Mouse (Mus musculus) heart, embryonic 11.5 days (tissue): Measurements from ENCODE around the gene Nid2. TPM values are rescaled to one million over a fixed set of nuclear protein-coding genes. Genes with fewer than 3 reads are reported as not detected.

Source experiments
- ATAC-seq: fragments of 200-750 bp; cut with Nextera tagmentation; replicated peaks from 2 replicates; pipeline ENCODE4 v1.8.0; 2017; ENCODE audit warnings: moderate library complexity; ENCODE audit not compliant: insufficient number of reproducible peaks, low FRiP score, low TSS enrichment
- H3K27ac ChIP-seq: fragments of 300-500 bp; sonication (generic); 2 replicates; pipeline ENCODE4 v1.5.1; 2014; ENCODE audit warnings: mild to moderate bottlenecking, low read depth, low read length
- H3K27me3 ChIP-seq: fragments of 300-500 bp; sonication (generic); 2 replicates; pipeline ENCODE4 v1.6.1; 2014; ENCODE audit warnings: mild to moderate bottlenecking, low read length, mixed read lengths; ENCODE audit not compliant: control insufficient read depth, insufficient read depth
- H3K36me3 ChIP-seq: fragments of 300-500 bp; sonication (generic); 2 replicates; pipeline ENCODE4 v1.6.1; 2014; ENCODE audit warnings: mild to moderate bottlenecking, low read length, moderate library complexity, mixed read lengths; ENCODE audit not compliant: control insufficient read depth, insufficient read depth
- H3K4me1 ChIP-seq: fragments of 300-500 bp; sonication (generic); 2 replicates; pipeline ENCODE4 v1.6.1; 2014; ENCODE audit warnings: low read length; ENCODE audit not compliant: control insufficient read depth, insufficient read depth
- H3K4me2 ChIP-seq: fragments of 300-500 bp; sonication (generic); 2 replicates; pipeline ENCODE4 v1.6.1; 2014; ENCODE audit warnings: mild to moderate bottlenecking, moderate library complexity
- H3K4me3 ChIP-seq: fragments of 300-500 bp; sonication (generic); 2 replicates; pipeline ENCODE4 v1.5.1; 2014; ENCODE audit warnings: low read depth, low read length
- H3K9ac ChIP-seq: fragments of 300-500 bp; sonication (generic); 2 replicates; pipeline ENCODE4 v1.6.1; 2014; ENCODE audit warnings: mild to moderate bottlenecking, low read depth, low read length, moderate library complexity
- H3K9me3 ChIP-seq: fragments of 300-500 bp; sonication (generic); replicated peaks from 2 replicates; pipeline ENCODE4 v1.6.1; 2016; ENCODE audit warnings: low read length; ENCODE audit not compliant: control insufficient read depth
- WGBS: fragments of 180-500 bp; shearing (Covaris S2); extraction: QIAGEN DNeasy Blood & Tissue Kit; methylation state at CpG from one replicate; pipeline ENCODE4 v1.1.7; 2014; ENCODE audit not compliant: insufficient replicate concordance; 5-methylcytosine and 5-hydroxymethylcytosine counted together
- polyA plus RNA-seq: library from polyadenylated mRNA; unstranded; fragments of >200 nt; fragmentation: Nextera tagmentation; extraction: Ambion mirVana; gene quantifications from 2 replicates; pipeline ENCODE4 v1.2.1, GENCODE M21; 2014

Nid2 gene
- polyA plus RNA-seq, 1 experiment from 2014 or later, result 146 TPM

DNA sequence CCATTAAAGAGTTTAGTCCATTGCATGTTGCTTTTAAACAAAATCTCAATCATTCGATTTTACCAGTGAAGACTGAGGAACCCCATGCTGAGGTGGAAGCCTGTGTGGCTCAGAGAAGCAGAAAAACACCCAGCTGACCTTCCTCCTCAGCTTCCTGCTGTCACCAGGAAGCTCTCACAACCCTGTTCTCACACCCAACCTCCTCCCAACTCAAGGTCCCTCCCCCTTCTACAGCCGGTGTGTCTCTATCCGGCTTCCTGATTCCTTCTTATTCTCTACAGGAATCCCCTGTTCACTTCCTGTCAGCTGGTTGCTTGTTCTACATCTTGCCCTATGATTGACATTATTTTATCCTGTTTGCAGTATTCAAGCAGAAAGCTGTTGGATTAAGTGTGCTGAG lies 38.0 kb upstream of the Nid2 start:
- no peak for ATAC-seq
- Histone ChIP-seq H3K9me3 (no peaks in the 10 kb centered on the region), H3K27me3 (no peaks in the 10 kb centered on the region), H3K4me1 (peaks cover 2% of the 10 kb centered on the region; the same call in 1 of the 2 replicates), H3K36me3 (no peaks in the 10 kb centered on the region), H3K9ac (no peak overlapping the region), H3K4me2 (no peak overlapping the region), H3K27ac (no peak overlapping the region), H3K4me3 (no peak overlapping the region)
- 21% methylated on average over 3 of the region's 3 CpGs for WGBS

DNA sequence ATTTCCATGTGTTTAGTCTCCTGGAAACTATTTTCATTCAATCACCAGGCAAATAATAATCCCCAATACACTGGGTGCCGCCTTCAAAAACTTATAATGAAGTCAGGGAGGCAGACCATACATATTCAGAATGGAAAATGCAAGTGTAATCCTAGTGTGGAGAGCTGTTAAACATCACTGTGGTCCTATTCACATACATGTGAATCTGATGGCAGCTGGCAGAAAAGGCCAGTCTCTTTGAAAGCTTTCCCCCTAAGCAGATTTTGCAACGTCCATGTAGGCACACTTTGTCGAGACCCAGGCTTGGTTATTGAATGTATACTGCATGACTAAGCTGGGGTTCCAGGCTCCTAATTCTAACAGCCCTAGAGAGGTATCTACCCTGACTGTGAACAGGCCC lies 32.0 kb upstream of the Nid2 start:
- Histone ChIP-seq H3K4me2 (no peak overlapping the region), H3K4me3 (no peak overlapping the region), H3K27ac (no peak overlapping the region), H3K9ac (no peak overlapping the region), H3K36me3 (no peaks in the 10 kb centered on the region), H3K9me3 (no peaks in the 10 kb centered on the region), H3K4me1 (no peaks in the 10 kb centered on the region), H3K27me3 (no peaks in the 10 kb centered on the region)
- 66% methylated on average over 3 of the region's 3 CpGs for WGBS
- ATAC-seq, result no peak

DNA sequence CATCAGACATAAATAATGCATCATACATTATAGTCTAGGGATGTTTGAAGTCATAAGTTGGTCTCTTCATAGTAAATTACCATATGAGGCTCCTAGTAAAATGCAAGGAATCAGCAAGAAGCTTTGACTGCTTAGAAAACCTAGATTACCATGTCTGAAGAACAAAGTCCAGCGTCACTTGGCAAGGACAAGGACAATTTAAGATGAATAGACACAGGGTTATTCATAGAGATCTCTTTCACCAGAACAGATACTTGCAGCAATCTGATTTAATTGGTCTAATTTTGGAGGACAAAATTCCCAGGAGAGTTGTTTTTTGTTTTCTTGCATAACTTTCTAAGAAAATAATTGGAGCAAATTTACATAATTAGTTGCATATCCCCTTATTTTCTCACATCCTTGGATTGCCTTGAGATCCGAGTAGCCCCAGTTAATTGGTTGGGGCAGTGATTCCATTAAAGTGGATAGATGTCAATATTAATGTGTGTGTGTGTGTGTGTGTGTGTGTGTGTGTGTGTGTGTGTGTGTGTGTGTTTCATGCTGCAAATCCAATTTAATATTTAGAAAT lies 30.9 kb upstream of the Nid2 start:
- no peaks in the 10 kb centered on the region for H3K9me3 ChIP-seq
- H3K4me2 ChIP-seq, result no peak overlapping the region
- H3K27ac ChIP-seq, result no peak overlapping the region
- no peak overlapping the region for H3K9ac ChIP-seq
- H3K4me3 ChIP-seq, result no peak overlapping the region
- WGBS, result 78% methylated on average over 2 of the region's 2 CpGs
- H3K36me3 ChIP-seq, result no peaks in the 10 kb centered on the region
- no peaks in the 10 kb centered on the region for H3K4me1 ChIP-seq
- no peak for ATAC-seq
- no peaks in the 10 kb centered on the region for H3K27me3 ChIP-seq

DNA sequence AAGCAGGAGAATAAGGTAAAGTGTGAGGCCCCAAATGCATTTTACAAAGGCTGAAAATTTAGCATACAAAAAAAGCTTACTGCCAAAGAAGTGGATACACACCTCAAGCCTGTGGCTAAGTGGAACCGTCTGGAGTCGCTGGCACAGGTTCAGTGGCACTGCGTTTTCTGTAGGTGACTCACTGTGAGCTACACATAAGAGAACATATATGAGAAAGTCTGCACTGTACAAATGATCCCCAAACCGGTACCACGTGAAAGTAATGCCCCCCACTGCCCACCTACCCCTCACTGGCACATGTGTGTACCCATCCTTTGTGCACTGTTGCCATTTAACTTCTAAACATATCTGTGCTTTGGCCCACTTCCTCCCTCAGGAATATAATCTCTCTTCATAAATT lies 22.8 kb upstream of the Nid2 start:
- ATAC-seq, result no peak
- Histone ChIP-seq H3K27me3 (no peaks in the 10 kb centered on the region), H3K4me3 (no peak overlapping the region), H3K4me1 (no peaks in the 10 kb centered on the region), H3K9ac (no peak overlapping the region), H3K9me3 (no peaks in the 10 kb centered on the region), H3K36me3 (no peaks in the 10 kb centered on the region), H3K4me2 (no peak overlapping the region), H3K27ac (no peak overlapping the region)
- WGBS, result 82% methylated on average over 5 of the region's 5 CpGs

DNA sequence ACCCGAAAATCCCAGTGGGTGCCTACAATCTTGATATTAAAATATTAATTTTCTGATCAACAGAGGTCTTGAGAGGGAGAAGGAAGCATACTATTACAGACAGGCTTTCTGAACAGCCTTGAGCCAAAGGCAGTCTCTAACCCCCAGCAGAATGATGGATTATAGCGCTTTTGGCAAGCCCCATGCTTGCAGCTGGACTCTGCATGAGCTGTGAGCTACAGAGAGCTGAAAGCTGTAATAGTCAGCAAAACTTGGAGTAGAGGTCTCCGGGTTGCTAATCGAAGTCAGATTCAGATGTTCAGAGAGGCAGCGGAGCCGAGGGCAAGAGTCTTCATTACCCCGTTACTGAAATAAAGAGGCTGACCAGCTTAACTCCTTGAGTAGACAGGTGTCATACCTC lies 22.3 kb upstream of the Nid2 start:
- Histone ChIP-seq H3K4me3 (no peak overlapping the region), H3K27me3 (no peaks in the 10 kb centered on the region), H3K36me3 (no peaks in the 10 kb centered on the region), H3K4me1 (0 out of 2 replicates have a peak, but pooled peaks cover 1% of the 10 kb centered on the region), H3K27ac (no peak overlapping the region), H3K4me2 (no peak overlapping the region), H3K9me3 (no peaks in the 10 kb centered on the region), H3K9ac (no peak overlapping the region)
- ATAC-seq, result no peak
- WGBS, result 75% methylated on average over 7 of the region's 7 CpGs

DNA sequence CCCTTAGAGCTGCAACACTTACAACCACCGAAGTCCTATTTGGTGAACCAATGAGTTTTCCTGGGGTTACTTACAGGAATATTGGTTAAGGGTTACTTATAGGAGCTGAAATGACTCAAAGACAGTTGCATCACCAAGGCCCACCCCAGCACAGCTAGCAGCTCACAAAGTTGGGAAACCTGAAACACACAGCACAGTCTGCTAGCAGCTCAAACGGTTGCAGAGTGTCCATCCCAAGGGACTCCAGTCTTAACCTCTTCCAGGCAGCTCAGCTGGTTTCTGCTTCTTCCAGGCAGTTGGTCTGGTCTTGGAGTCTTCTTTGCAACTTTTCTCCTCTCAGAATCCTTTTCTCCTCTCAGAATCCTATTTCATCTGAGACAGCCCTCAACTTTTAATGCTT lies 19.0 kb upstream of the Nid2 start:
- no peak overlapping the region for H3K27ac ChIP-seq
- no peaks in the 10 kb centered on the region for H3K9me3 ChIP-seq
- no peak overlapping the region for H3K4me3 ChIP-seq
- no peak for ATAC-seq
- H3K9ac ChIP-seq, result no peak overlapping the region
- H3K4me1 ChIP-seq, result 0 out of 2 replicates have a peak, but pooled peaks cover 5% of the 10 kb centered on the region
- no peak overlapping the region for H3K4me2 ChIP-seq
- H3K36me3 ChIP-seq, result no peaks in the 10 kb centered on the region
- 84% methylated on average over 2 of the region's 2 CpGs for WGBS
- no peaks in the 10 kb centered on the region for H3K27me3 ChIP-seq

DNA sequence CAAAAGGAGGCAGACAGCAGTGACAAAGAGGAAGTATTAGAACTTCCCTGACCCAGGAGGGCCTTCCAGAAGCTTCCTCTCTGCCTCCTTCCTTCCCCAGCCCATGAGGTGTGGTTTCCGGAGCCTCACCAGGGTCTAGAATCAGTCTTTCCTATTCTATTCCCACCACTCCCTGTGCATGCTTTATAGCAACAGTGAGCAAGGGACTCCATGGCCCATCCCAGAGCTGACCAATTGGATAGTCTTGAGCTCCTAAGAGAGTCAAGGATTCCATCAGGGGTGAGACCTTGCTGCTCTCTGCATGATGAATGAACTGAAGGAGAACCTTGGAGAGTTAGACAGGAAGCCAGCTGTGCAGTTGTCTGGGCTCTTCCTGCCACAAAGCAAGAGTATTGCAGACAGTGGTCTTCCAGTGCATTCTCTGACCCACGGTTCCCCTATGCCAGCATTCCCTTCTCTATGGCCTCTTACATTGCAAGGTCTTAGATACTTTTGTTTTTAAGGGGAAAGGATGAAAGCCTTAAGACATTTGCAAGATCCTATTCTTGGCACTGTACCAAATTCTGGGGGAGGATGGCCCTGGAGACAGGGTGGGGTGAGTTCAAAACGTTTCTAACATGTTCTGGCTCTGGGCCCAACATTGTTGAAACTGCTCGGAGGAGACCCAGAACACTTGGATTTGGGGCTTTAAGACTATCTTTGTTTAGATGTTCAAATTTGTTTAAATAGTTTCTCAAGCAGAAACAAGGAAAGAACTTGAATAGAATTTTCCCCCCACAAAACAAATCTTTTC lies 17.4 kb upstream of the Nid2 start:
- H3K9ac ChIP-seq, result no peak overlapping the region
- no peak overlapping the region for H3K27ac ChIP-seq
- 0 out of 2 replicates have a peak, but pooled peaks cover 5% of the 10 kb centered on the region for H3K4me1 ChIP-seq
- H3K4me3 ChIP-seq, result no peak overlapping the region
- no peaks in the 10 kb centered on the region for H3K27me3 ChIP-seq
- ATAC-seq, result peak; percentile 14; the same call in 1 of the 2 replicates
- no peaks in the 10 kb centered on the region for H3K36me3 ChIP-seq
- no peak overlapping the region for H3K4me2 ChIP-seq
- 55% methylated on average over 4 of the region's 4 CpGs for WGBS
- no peaks in the 10 kb centered on the region for H3K9me3 ChIP-seq

DNA sequence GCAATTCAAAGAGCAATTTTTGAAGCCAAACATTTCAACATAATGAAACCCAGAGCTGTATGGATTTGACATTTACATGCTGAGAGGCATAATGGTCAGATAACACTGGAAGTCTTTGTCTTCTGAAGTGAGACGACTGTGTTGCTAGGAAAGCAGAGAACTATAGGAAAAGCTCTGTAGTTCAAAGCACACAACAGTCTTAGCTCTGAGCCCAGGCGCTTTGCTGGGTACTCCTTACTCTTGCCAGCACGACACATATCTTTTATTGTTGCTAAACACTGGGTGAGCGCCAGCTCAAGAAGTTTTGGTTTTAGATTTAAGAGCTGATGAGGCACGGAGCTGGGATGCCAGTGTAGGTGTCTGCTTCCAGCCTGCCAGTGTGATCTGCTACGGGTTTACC lies 15.8 kb upstream of the Nid2 start:
- 63% methylated on average over 6 of the region's 6 CpGs for WGBS
- Histone ChIP-seq H3K4me1 (0 out of 2 replicates have a peak, but pooled peaks cover 5% of the 10 kb centered on the region), H3K9ac (no peak overlapping the region), H3K9me3 (no peaks in the 10 kb centered on the region), H3K27ac (no peak overlapping the region), H3K4me3 (no peak overlapping the region), H3K4me2 (no peak overlapping the region), H3K27me3 (no peaks in the 10 kb centered on the region), H3K36me3 (no peaks in the 10 kb centered on the region)
- ATAC-seq, result no peak

DNA sequence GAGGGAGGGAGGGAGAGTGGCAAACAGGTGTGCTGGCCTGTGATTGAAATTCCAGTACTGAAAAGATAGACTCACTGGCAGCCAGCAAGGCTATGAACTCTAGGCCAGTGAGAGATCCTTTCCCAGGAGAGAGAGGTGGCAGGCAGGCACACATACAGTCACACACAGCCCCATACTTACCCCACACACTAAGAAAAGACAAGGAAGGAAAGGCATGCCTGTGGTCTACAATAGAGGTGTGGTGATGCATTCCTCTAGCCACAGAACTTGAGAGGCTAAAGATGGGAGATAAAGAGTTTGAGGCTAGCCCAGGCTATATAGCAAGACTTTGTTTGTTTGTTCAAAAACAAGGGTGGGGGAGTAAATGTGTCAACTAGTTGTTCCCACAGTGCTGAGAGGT lies 13.5 kb upstream of the Nid2 start:
- no peaks in the 10 kb centered on the region for H3K27me3 ChIP-seq
- 0 out of 2 replicates have a peak, but pooled peaks cover 5% of the 10 kb centered on the region for H3K4me1 ChIP-seq
- no peaks in the 10 kb centered on the region for H3K9me3 ChIP-seq
- no peak overlapping the region for H3K4me3 ChIP-seq
- H3K4me2 ChIP-seq, result no peak overlapping the region
- no peak for ATAC-seq
- no peak overlapping the region for H3K9ac ChIP-seq
- H3K36me3 ChIP-seq, result no peaks in the 10 kb centered on the region
- H3K27ac ChIP-seq, result 0 out of 2 replicates have a peak overlapping the region, but pooled peaks have one; percentile 35
